Mouse (Mus musculus) midbrain, embryonic 12.5 days (tissue): ENCODE measurements at regions not wholly inside any gene's neighbourhood (a gene's known extent, or its start where the extent isn't known, plus 50 kb on each side); places are given as distances from the start of the nearest gene placed in this dataset.

Source experiments
- ATAC-seq: fragments of 200-750 bp; cut with Nextera tagmentation; 2 replicates; pipeline ENCODE4 v1.8.0; 2017; ENCODE audit warnings: low read depth, moderate TSS enrichment, moderate library complexity; ENCODE audit not compliant: low FRiP score
- H3K27ac ChIP-seq: fragments of 300-500 bp; sonication (generic); replicated peaks from 2 replicates; pipeline ENCODE4 v1.5.1; 2016; ENCODE audit warnings: mild to moderate bottlenecking
- H3K27me3 ChIP-seq: fragments of 300-500 bp; sonication (generic); 2 replicates; pipeline ENCODE4 v1.6.1; 2016; ENCODE audit warnings: mild to moderate bottlenecking
- H3K36me3 ChIP-seq: fragments of 300-500 bp; sonication (generic); 2 replicates; pipeline ENCODE4 v1.6.1; 2016
- H3K4me1 ChIP-seq: fragments of 300-500 bp; sonication (generic); 2 replicates; pipeline ENCODE4 v1.6.1; 2016
- H3K4me2 ChIP-seq: fragments of 300-500 bp; sonication (generic); replicated peaks from 2 replicates; pipeline ENCODE4 v1.6.1; 2016; ENCODE audit warnings: mild to moderate bottlenecking, moderate library complexity
- H3K4me3 ChIP-seq: fragments of 300-500 bp; sonication (generic); 2 replicates; pipeline ENCODE4 v1.5.1; 2016; ENCODE audit warnings: mild to moderate bottlenecking
- H3K9ac ChIP-seq: fragments of 300-500 bp; sonication (generic); replicated peaks from 2 replicates; pipeline ENCODE4 v1.6.1; 2016; ENCODE audit warnings: mild to moderate bottlenecking, moderate library complexity
- H3K9me3 ChIP-seq: fragments of 300-500 bp; sonication (generic); 2 replicates; pipeline ENCODE4 v1.6.1; 2016; ENCODE audit warnings: mild to moderate bottlenecking
- WGBS: fragments of 180-500 bp; shearing (Covaris S2); methylation state at CpG from one replicate; pipeline ENCODE4 v1.1.7; 2016; 5-methylcytosine and 5-hydroxymethylcytosine counted together

DNA sequence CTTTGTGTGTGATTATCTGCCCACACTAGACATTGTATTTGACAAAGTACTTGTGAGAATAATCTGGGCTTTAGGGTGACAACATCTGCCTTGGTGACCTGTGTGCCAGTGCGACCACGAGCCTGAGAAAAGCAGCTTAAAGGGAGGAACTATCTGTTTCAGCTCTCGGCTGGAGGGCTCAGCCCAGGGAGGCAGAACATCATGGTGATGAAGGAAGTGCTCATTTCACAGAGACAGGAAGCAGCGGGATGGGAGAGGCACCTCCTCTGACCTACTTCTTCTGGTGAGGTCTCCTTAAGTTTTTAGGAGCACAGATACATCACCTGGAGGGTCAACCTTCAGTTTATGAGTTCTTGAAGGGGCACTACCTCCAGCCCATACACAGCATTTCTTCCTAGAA lies 89.8 kb downstream of the Kif26a start:
- ATAC-seq, result no peak
- Histone ChIP-seq H3K9ac (no peak overlapping the region), H3K4me2 (no peak overlapping the region), H3K4me3 (no peak overlapping the region), H3K36me3 (no peaks in the 10 kb centered on the region), H3K27ac (no peak overlapping the region), H3K27me3 (peaks cover 57% of the 10 kb centered on the region), H3K9me3 (no peaks in the 10 kb centered on the region), H3K4me1 (peaks cover 66% of the 10 kb centered on the region)
- WGBS, result 37% methylated on average over 4 of the region's 4 CpGs

DNA sequence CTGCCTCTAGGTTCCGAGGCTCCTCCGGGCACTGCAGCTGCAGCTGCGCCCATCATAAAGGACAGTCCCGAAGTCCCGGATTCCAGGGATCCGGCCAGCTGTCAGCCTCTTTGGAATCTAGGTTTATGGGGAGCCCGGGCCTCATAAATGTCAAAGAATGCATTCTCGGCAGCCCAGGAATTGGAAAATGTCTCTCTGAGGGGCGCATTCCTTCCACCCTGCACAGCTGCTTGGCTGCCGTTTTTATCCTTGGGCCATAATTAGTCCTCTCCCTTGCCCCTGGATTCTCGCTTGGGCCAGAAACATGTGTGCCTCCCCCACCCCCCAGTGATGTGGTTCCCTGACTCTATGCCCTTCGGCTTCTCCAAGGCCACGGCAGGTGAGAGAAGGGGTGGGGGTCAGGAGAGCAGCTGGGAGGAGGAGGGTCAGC lies 91.1 kb downstream of the Kif26a start:
- 56% methylated on average over 13 of the region's 13 CpGs for WGBS
- H3K4me1 ChIP-seq, result peaks cover 68% of the 10 kb centered on the region
- H3K9me3 ChIP-seq, result no peaks in the 10 kb centered on the region
- no peak overlapping the region for H3K4me3 ChIP-seq
- no peak overlapping the region for H3K4me2 ChIP-seq
- H3K9ac ChIP-seq, result no peak overlapping the region
- H3K36me3 ChIP-seq, result no peaks in the 10 kb centered on the region
- H3K27me3 ChIP-seq, result peaks cover 48% of the 10 kb centered on the region
- ATAC-seq, result no peak
- peak overlapping the region; percentile 65 for H3K27ac ChIP-seq

DNA sequence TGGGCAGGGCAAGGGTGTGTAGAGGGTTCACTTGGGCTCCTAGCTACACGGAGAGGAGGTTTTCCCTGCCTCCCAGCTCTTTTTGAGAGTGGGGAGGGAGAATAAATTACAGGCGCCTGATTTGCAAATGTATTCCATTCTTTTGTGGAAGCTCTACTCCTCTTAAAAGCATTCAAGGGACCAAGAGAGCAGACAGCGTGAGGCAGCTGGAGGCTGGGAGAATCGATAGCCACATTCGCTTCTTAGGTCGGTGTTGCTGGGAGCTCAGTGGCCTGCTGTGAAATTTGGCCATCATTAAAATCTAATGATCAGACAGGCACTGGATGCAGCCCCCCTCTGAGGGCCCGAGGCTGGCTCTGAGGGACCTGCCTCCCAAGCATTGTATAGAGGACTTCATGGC lies 92.8 kb downstream of the Kif26a start:
- H3K9ac ChIP-seq, result peak overlapping the region; percentile 32; the same call in 1 of the 2 replicates
- peak; percentile 50 for ATAC-seq

DNA sequence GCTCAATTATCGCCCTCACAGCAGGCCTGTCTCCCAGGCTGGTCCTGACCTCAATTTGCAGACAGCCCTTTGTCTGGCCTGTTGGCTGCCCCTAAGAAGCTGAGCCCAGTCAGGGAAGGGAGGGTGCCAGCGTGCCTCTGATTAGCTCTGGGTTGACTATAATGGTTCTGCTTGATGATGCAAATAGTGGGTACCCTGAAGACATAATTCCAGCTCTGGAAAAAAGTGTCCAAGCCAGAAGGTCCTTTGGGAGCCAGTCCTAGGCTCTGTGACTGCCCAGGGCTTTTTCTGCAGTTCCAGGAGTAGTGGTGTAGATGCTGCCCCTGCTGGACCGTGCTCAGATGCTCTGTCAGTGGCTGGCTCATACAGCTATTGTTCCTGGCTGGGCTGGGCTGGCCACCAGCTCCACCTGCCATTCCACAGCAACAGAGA lies 95.7 kb downstream of the Kif26a start:
- Histone ChIP-seq H3K27me3 (peaks cover 50% of the 10 kb centered on the region), H3K36me3 (no peaks in the 10 kb centered on the region), H3K4me3 (no peak overlapping the region), H3K4me1 (peaks cover 73% of the 10 kb centered on the region), H3K4me2 (no peak overlapping the region), H3K27ac (peak overlapping the region; percentile 78), H3K9ac (no peak overlapping the region), H3K9me3 (no peaks in the 10 kb centered on the region)
- ATAC-seq, result peak; percentile 55
- WGBS, result 0% methylated on average over 3 of the region's 3 CpGs

More for the DNA sequence above, 92.8 kb downstream of the Kif26a start:
- Histone ChIP-seq H3K36me3 (no peaks in the 10 kb centered on the region), H3K9me3 (no peaks in the 10 kb centered on the region), H3K4me3 (no peak overlapping the region), H3K4me1 (peaks cover 82% of the 10 kb centered on the region), H3K27me3 (peaks cover 55% of the 10 kb centered on the region), H3K27ac (peak overlapping the region; percentile 85), H3K4me2 (0 out of 2 replicates have a peak overlapping the region, but pooled peaks have one; percentile 14)
- WGBS, result 3% methylated on average over 7 of the region's 7 CpGs

DNA sequence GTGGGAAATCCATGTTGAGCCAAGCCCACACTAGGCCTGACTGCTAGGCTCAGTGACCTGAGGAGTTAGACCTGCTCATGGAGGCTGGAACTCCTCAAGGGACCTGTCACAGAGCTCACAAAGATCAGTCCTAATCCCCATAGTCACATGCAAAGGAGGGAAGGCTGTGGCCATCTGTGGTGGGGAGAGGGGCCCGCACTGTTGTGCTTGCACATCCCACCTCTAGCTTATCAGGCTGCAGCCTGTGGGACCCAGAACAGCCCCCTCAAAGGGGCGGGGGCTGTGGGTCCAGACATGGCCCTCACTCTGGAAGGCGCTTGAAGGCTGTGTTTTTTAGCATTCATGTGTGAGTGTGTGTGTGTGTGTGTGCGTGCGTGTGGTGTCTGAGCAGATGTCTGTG lies 97.2 kb downstream of the Kif26a start:
- peaks cover 58% of the 10 kb centered on the region for H3K4me1 ChIP-seq
- peaks cover 54% of the 10 kb centered on the region for H3K27me3 ChIP-seq
- H3K36me3 ChIP-seq, result no peaks in the 10 kb centered on the region
- no peak overlapping the region; the same call in 1 of the 2 replicates for H3K9ac ChIP-seq
- WGBS, result 65% methylated on average over 5 of the region's 5 CpGs
- no peaks in the 10 kb centered on the region for H3K9me3 ChIP-seq
- H3K4me3 ChIP-seq, result no peak overlapping the region
- peak; percentile 41; the same call in 1 of the 2 replicates for ATAC-seq
- no peak overlapping the region for H3K4me2 ChIP-seq
- H3K27ac ChIP-seq, result peak overlapping the region; percentile 61

DNA sequence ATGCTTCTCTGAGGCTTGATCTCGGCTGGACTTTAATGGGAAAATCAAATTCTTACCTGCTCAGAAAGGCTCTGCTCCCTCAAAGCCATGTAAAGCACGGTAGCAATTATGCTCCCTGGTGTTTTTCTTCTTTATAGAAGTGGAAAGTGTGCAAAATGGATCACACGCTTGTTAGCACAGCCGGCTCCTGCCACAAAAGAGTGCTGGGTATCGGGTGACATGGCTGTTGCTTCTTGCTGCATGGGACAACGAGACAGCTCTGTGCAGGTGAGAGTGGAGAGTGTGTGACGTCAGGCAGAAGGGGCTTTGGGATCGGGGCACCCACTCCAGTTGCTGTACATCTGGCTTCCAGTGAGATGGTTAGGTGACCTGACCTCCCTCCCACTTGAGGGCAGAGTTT lies 104.9 kb downstream of the Kif26a start:
- Histone ChIP-seq H3K4me3 (no peak overlapping the region), H3K4me2 (no peak overlapping the region), H3K4me1 (peaks cover 16% of the 10 kb centered on the region), H3K9me3 (peaks cover 6% of the 10 kb centered on the region; the same call in 1 of the 2 replicates), H3K27me3 (peaks cover 79% of the 10 kb centered on the region), H3K9ac (no peak overlapping the region), H3K27ac (no peak overlapping the region), H3K36me3 (no peaks in the 10 kb centered on the region)
- 0 out of 2 replicates have a peak, but pooled peaks have one; percentile 38 for ATAC-seq
- whole genome bisulfite sequencing, result 37% methylated on average over 8 of the region's 8 CpGs

DNA sequence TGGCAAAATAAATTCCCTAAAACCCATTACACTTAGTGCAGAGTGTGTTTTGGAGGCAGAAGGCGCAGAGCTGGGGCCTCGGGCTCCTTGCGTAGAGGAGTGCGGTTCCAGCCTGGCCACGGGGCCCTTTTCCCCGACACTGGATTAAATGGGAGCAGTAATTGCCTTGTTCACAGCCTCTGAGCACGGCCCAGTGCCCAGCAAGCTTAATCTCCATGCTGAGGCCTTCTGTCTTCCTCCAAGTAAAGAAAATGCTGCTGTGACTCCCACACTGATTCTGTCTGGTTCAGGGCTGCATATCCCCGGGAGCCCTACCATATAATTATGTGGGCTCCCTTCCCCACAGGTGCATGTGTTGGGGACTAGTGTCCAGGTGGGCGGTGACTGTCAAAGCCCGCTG lies 107.5 kb downstream of the Kif26a start:
- Histone ChIP-seq H3K27ac (no peak overlapping the region), H3K4me3 (no peak overlapping the region), H3K4me2 (no peak overlapping the region), H3K9me3 (peaks cover 6% of the 10 kb centered on the region; the same call in 1 of the 2 replicates), H3K9ac (no peak overlapping the region), H3K27me3 (peaks cover 67% of the 10 kb centered on the region), H3K36me3 (no peaks in the 10 kb centered on the region), H3K4me1 (peaks cover 19% of the 10 kb centered on the region)
- WGBS, result 40% methylated on average over 10 of the region's 10 CpGs
- no peak for ATAC-seq

DNA sequence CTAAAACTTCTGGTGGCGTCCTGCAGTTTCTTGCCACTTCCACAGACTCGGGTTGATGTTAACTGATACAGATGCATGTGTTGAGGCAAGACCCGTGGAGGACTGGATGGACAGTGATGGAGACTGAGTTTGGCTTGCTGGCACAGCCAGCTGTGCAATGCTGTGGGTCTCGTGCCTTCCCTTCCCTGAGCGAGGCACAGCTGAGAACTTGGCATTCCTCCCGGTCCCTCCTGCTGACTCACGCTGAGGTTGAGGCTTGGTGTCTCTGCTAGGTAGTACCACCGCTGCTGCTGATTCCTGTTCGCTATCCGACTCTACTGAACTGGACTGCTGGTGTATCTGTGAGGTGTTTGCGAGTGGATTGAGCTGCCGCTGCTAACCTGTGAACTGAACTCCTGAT lies 109.2 kb downstream of the Kif26a start:
- Histone ChIP-seq H3K4me1 (peaks cover 18% of the 10 kb centered on the region), H3K27ac (no peak overlapping the region), H3K36me3 (no peaks in the 10 kb centered on the region), H3K4me3 (no peak overlapping the region), H3K4me2 (no peak overlapping the region), H3K9ac (no peak overlapping the region), H3K27me3 (peaks cover 53% of the 10 kb centered on the region), H3K9me3 (peaks cover 6% of the 10 kb centered on the region; the same call in 1 of the 2 replicates)
- WGBS, result 92% methylated on average over 12 of the region's 12 CpGs
- ATAC-seq, result no peak

DNA sequence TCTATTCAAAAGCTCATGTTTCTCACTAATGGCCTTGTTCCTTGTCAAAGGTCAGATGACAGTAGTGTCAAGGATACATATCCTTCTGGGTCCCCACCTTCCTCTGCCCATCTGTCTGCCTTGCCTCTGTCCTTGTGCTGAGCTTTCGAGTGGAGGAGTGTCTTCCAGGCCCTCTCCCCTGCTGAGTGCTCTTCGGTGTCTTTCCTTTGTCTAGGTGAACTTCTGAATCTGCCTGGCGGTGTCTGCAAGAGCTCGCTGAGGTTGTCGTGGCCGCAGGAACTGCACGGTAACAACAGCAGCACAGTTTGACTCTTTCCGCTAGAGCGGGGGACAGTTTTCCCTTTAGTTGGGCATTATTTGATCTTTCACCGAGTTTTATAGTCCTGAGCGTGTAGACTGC lies 111.7 kb downstream of the Kif26a start:
- H3K4me1 ChIP-seq, result peaks cover 8% of the 10 kb centered on the region; the same call in 1 of the 2 replicates
- WGBS, result 24% methylated on average over 11 of the region's 11 CpGs
- H3K4me3 ChIP-seq, result no peak overlapping the region
- H3K9me3 ChIP-seq, result peaks cover 6% of the 10 kb centered on the region; the same call in 1 of the 2 replicates
- ATAC-seq, result no peak
- no peaks in the 10 kb centered on the region for H3K36me3 ChIP-seq
- H3K9ac ChIP-seq, result no peak overlapping the region
- no peak overlapping the region for H3K27ac ChIP-seq
- peaks cover 53% of the 10 kb centered on the region for H3K27me3 ChIP-seq
- no peak overlapping the region for H3K4me2 ChIP-seq

DNA sequence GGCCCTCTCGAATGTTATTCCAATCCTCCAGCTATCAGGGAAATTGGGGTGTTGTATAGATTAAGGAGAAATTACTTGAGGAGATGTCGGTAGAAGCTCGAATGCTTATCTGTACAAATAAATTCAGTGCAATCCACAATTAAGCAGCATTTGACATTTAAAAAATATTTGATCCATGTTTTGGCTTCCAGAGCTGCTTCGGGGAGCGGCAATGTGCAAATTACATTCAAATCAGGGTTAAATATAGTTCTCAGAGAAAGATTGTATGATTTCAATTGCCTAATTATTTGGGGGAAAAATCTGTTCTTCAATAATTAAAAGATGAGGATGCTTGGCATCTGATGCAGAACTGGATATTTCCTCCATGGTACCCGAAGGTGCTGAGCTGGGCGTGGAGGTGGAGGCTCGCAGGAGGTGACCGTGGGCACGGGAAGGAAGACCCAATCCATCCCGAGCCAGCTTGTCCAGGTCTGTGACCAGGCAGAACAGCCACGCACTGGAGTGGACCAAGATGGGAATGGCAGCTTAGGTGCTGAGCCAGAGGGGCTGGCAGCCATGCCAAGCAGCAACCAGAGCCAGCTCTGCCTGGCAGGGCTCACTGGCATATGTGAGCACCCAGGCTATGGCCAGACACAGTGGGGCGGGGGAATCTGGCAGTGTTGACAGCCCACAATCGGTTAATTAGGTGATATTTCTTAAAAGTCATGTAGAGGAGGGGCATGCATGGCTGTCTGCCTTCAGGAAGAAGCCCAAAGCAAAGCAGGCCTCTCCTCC lies 117.5 kb downstream of the Kif26a start:
- no peaks in the 10 kb centered on the region for H3K36me3 ChIP-seq
- H3K4me3 ChIP-seq, result no peak overlapping the region
- H3K9me3 ChIP-seq, result no peaks in the 10 kb centered on the region
- peaks cover 75% of the 10 kb centered on the region for H3K27me3 ChIP-seq
- no peak overlapping the region for H3K9ac ChIP-seq
- H3K4me2 ChIP-seq, result no peak overlapping the region
- no peak overlapping the region for H3K27ac ChIP-seq
- ATAC-seq, result no peak
- no peaks in the 10 kb centered on the region for H3K4me1 ChIP-seq
- 88% methylated on average over 14 of the region's 14 CpGs for WGBS

DNA sequence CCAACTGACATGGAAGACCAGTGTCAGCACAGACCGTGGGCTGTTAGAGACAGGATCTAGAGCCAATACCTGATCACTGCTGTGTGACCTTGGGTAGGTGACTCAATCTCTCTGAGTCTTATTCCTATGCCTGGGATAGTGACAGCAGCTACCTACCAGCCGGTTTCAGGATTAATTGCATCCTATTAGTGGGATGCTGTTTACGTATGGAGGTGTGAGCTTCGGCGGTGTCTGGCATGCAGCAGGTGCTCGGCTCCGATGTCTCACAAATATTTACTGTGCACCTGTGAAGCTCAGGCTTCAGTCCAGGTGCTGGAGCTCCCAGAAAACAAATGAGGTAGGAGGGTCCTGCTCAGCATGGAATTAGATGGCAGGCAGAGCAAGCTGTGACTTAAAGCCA lies 118.2 kb downstream of the Kif26a start:
- no peak overlapping the region for H3K4me3 ChIP-seq
- ATAC-seq, result no peak
- no peaks in the 10 kb centered on the region for H3K9me3 ChIP-seq
- no peak overlapping the region for H3K9ac ChIP-seq
- no peaks in the 10 kb centered on the region for H3K4me1 ChIP-seq
- H3K27me3 ChIP-seq, result peaks cover 80% of the 10 kb centered on the region
- 85% methylated on average over 7 of the region's 7 CpGs for WGBS
- H3K36me3 ChIP-seq, result no peaks in the 10 kb centered on the region
- H3K27ac ChIP-seq, result no peak overlapping the region
- no peak overlapping the region for H3K4me2 ChIP-seq

DNA sequence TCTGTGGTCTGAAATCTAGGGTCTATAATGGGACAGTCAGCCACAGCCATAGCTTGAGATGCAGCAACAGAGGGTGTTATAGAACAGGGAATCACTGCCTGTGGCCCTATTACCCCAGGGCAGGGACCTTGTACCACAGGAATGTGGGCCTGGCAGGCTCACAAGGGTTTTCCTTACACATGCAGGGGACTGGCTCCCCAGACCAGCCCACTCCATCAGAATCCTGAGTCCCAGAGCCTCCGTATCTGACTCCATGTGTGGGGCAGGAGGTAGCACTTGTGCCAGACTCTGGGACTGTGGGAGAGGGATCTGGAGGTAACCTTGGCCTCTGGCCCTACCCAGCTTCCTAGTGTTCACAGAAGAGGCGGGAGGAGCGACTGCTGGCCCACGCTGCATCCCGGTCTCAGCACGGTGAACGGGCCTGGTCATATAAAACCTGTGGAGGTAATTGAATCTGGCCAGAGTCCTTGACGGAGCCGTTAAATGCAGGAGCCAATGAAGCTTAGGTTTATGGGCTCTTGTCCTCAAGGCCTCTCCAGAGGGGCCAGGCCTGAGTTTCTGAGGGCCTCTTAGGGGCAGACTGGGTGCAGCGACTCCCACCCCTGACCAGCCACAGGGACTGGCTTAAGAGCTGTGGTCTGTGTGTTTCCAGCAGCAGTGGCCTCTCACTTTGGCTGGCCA lies 119.4 kb downstream of the Kif26a start:
- WGBS, result 81% methylated on average over 10 of the region's 10 CpGs
- no peak for ATAC-seq
- no peak overlapping the region for H3K4me3 ChIP-seq
- no peak overlapping the region for H3K4me2 ChIP-seq
- no peak overlapping the region for H3K27ac ChIP-seq
- H3K4me1 ChIP-seq, result no peaks in the 10 kb centered on the region
- peaks cover 85% of the 10 kb centered on the region for H3K27me3 ChIP-seq
- H3K9ac ChIP-seq, result no peak overlapping the region
- H3K9me3 ChIP-seq, result no peaks in the 10 kb centered on the region
- no peaks in the 10 kb centered on the region for H3K36me3 ChIP-seq
